Mouse (Mus musculus): ENCODE measurements around the gene Kank1. TPM values are rescaled to one million over a fixed set of nuclear protein-coding genes. Genes with fewer than 3 reads are reported as not detected.

Kank1 gene
- polyA plus RNA-seq (2012; rRNA removed; ENCODE audit: low replicate concordance) = 40.5 and 72.8 TPM in 2 replicates

DNA sequence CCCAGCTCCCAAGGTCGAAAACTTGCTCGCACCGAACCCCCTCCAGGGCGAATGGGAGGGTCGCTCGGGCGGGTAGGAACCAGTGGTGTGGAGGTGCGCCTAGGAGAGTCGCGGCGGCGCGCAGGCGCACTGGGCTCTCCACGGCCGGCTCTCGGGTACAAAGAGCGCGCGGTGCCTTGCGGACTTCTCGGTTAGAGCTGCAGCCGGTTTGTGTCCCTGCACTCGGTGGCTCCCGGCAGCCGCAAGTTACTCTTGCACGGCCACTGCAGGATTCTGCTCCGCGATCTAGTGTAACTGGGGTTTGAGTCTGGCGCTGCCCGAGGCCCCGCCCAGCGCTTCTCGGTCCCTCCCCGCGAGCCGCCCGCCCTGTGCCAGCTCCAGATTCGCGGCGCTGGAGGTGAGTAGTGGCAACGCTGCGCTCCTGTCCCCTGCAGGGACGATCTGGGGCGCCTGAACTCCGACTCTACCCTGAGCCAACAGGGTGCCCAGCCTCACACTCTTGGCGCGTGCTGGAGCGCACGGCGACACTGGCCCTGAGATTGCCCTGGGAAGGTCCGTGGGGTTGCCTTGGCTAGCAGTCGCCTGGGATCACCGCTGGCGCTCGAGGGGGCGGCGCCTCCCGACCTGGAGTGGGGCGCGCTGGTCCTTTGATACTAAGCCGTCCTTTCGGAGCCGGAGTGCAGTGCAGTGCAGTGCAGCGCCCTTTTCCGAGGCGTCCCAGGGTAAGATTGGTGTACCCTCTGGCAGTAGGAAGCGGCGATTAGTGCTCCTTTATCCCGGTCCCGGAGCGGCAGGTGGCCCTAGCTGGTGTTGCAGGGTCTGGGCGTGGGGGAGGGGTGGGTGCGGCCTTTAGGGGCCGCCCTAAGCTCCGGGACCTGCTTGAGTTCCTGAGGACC lies at the start of gene Kank1:
Gene Kank1 (plus strand): TSS at position 380 of the 896 bp plus-strand sequence.

Other genes with a start within 250 kb of the Kank1 start
- 10.1 and 10.9 TPM in 2 replicates for gene Dock8, start 237.4 kb upstream of the Kank1 start, polyA plus RNA-seq (2012; rRNA removed; ENCODE audit: low replicate concordance)

Data from subcutaneous adipose tissue, adult 2 months (tissue).